Mouse (Mus musculus) hematopoietic stem cell, adult 5-6 weeks (primary cell): Measurements from ENCODE around the gene Lztr1. TPM values are rescaled to one million over a fixed set of nuclear protein-coding genes. Genes with fewer than 3 reads are reported as not detected.
"Not testable (repeated sequence)": the region's sequence is repeated elsewhere in the genome, so short reads cannot be mapped to it uniquely, and the experiment has no call there.

Experiments used
- ATAC-seq, 2 experiments: fragments of 125-278 bp in 1 of 2; replicated peaks in 1 of 2; 2 replicates each; pipeline ENCODE4 v1.8.0; 2016 to 2017; ENCODE audit warnings: inconsistent platforms in 2 of 2, mild to moderate bottlenecking in 2 of 2, moderate number of reproducible peaks in 2 of 2, low read depth in 1 of 2, moderate TSS enrichment in 1 of 2; ENCODE audit not compliant: low FRiP score in 2 of 2, poor library complexity in 2 of 2, severe bottlenecking in 2 of 2, insufficient read depth in 1 of 2, low TSS enrichment in 1 of 2
- total RNA-seq: library from RNA; stranded (forward); fragments of 172-1452, 232-1000 nt; gene quantifications from 2 replicates; pipeline ENCODE4 v1.2.3, GENCODE M21; 2017

Lztr1 gene
- total RNA-seq, 1 experiment from 2014 or later: 60.6 TPM

GRCm38 (mm10) chr16:17496499-17497305, 11.8 kb upstream of the Lztr1 start:
- ATAC-seq: no peak

- no peak for ATAC-seq
Observed at GRCm38 (mm10) chr16:17499249-17499883, 9.1 kb upstream of the Lztr1 start.

GRCm38 (mm10) chr16:17502681-17503080, 5.8 kb upstream of the Lztr1 start:
- no peak for ATAC-seq

GRCm38 (mm10) chr16:17507018-17507552, 1.4 kb upstream of the Lztr1 start:
- no peak for ATAC-seq

- ATAC-seq: not testable (repeated sequence)
Observed at GRCm38 (mm10) chr16:17508031-17508430, 457 bp upstream of the Lztr1 start.

GRCm38 (mm10) chr16:17509240-17509597, 731 bp downstream of the Lztr1 start:
- peak in 1 of 2 experiments; percentile 4; a peak in 1 of 4 replicates for ATAC-seq

GRCm38 (mm10) chr16:17510143-17510542, 1.7 kb downstream of the Lztr1 start:
- ATAC-seq: no peak

GRCm38 (mm10) chr16:17510686-17511085, 2.2 kb downstream of the Lztr1 start:
- no peak for ATAC-seq

GRCm38 (mm10) chr16:17511431-17511830, 2.9 kb downstream of the Lztr1 start:
- ATAC-seq: no peak

GRCm38 (mm10) chr16:17518910-17519309, 10.4 kb downstream of the Lztr1 start:
- no peak for ATAC-seq

- no peak for ATAC-seq
Observed at GRCm38 (mm10) chr16:17524156-17524555, 15.7 kb downstream of the Lztr1 start.

- ATAC-seq: no peak
Observed at GRCm38 (mm10) chr16:17525524-17525923, 17.0 kb downstream of the Lztr1 start.

GRCm38 (mm10) chr16:17526223-17526622, 17.7 kb downstream of the Lztr1 start:
- no peak for ATAC-seq

- ATAC-seq: no peak
Observed at GRCm38 (mm10) chr16:17527606-17528005, 19.1 kb downstream of the Lztr1 start.

GRCm38 (mm10) chr16:17528276-17528675, 19.8 kb downstream of the Lztr1 start:
- ATAC-seq: no peak

- ATAC-seq: no peak
Observed at GRCm38 (mm10) chr16:17529981-17530586, 21.6 kb downstream of the Lztr1 start.

- peak; percentile 88 to 93 for ATAC-seq
Observed at GRCm38 (mm10) chr16:17530640-17531288, 22.3 kb downstream of the Lztr1 start, which contains the start of gene Thap7. Thap7 (minus strand) TSS chr16:17531136.

- ATAC-seq: no peak
Observed at GRCm38 (mm10) chr16:17532271-17532670, 23.8 kb downstream of the Lztr1 start.
